Mouse (Mus musculus) spleen, adult 10 weeks (tissue): ENCODE data around the gene Mmp1b. TPM values are rescaled to one million over a fixed set of nuclear protein-coding genes. Genes with fewer than 3 reads are reported as not detected.

Experiments used
- polyA plus RNA-seq: library from polyadenylated mRNA; stranded (reverse); fragments of 350-450 nt; fragmentation: Illumina TruSeq; extraction: RNeasy Lipid Tissue Mini Kit (QIAGEN cat#74804); gene quantifications from one replicate; pipeline ENCODE4 v1.2.3, GENCODE M21; 2015; ENCODE audit warnings: low replicate concordance; ENCODE audit not compliant: insufficient read depth

The Mmp1b gene
- polyA plus RNA-seq, result not detected

GRCm38 (mm10) chr9:7387947-7388346 lies at the start of gene Mmp1b:
TSS of gene Mmp1b (minus strand) at chr9:7388047.

GRCm38 (mm10) chr9:7344107-7344506 lies 43.7 kb downstream of the Mmp1b start, which contains the start of gene Mmp12:
TSS of gene Mmp12 (plus strand) at chr9:7344381.

Other genes starting within 250 kb of the Mmp1b start
- 3.2 TPM for gene Dync2h1, start 203.6 kb downstream of the Mmp1b start, polyA plus RNA-seq
- gene Dcun1d5, start 203.5 kb downstream of the Mmp1b start, polyA plus RNA-seq, result 152 TPM
- 0.55 TPM for gene Mmp13, start 115.5 kb downstream of the Mmp1b start, polyA plus RNA-seq
- 13.1 TPM for gene Mmp12, start 43.7 kb downstream of the Mmp1b start, polyA plus RNA-seq
- 3.3 TPM for gene Mmp3, start 57.8 kb upstream of the Mmp1b start, polyA plus RNA-seq
- not detected for gene Mmp10, start 114.3 kb upstream of the Mmp1b start, polyA plus RNA-seq
- gene Mmp8, start 170.4 kb upstream of the Mmp1b start, polyA plus RNA-seq, result 6.8 TPM
- gene Mmp27, start 183.3 kb upstream of the Mmp1b start, polyA plus RNA-seq, result 0.69 TPM
- gene Mmp20, start 240.2 kb upstream of the Mmp1b start, polyA plus RNA-seq, result not detected